Mouse (Mus musculus) cerebellum, postnatal 25 days (tissue): Measurements from ENCODE around the gene Phb.

ENCODE experiments used
- DNase-seq, 2 experiments: peaks; one replicate each; pipeline ENCODE4 v3.0.0; 2021; ENCODE audit warnings: mixed read lengths in 2 of 2

Gene Phb

GRCm38 (mm10) chr11:95666529-95667149, at the start of gene Phb:
Phb (plus strand) TSS chr11:95666957.
- DNase-seq: peak; percentile 86 to 92

- DNase-seq: peak; percentile 37 to 53
Measured at GRCm38 (mm10) chr11:95617785-95618465, 48.8 kb upstream of the Phb start.

- no peak for DNase-seq
Measured at GRCm38 (mm10) chr11:95619081-95619480, 47.7 kb upstream of the Phb start.

GRCm38 (mm10) chr11:95619886-95620444, 46.8 kb upstream of the Phb start:
- no peak for DNase-seq

GRCm38 (mm10) chr11:95621010-95621409, 45.7 kb upstream of the Phb start:
- DNase-seq: no peak

- no peak for DNase-seq
Measured at GRCm38 (mm10) chr11:95621541-95622130, 45.1 kb upstream of the Phb start.

- no peak for DNase-seq
Measured at GRCm38 (mm10) chr11:95622426-95622825, 44.3 kb upstream of the Phb start.

- DNase-seq: no peak
Measured at GRCm38 (mm10) chr11:95630558-95630957, 36.2 kb upstream of the Phb start.

- DNase-seq: no peak
Measured at GRCm38 (mm10) chr11:95631301-95631700, 35.5 kb upstream of the Phb start.

GRCm38 (mm10) chr11:95632474-95632873, 34.3 kb upstream of the Phb start:
- DNase-seq: no peak

GRCm38 (mm10) chr11:95633512-95634000, 33.2 kb upstream of the Phb start:
- no peak for DNase-seq

- no peak for DNase-seq
Measured at GRCm38 (mm10) chr11:95635030-95635429, 31.7 kb upstream of the Phb start.

- DNase-seq: no peak
Measured at GRCm38 (mm10) chr11:95640751-95641150, 26.0 kb upstream of the Phb start.

GRCm38 (mm10) chr11:95642534-95643280, 24.1 kb upstream of the Phb start:
- DNase-seq: peak; percentile 26 to 56

GRCm38 (mm10) chr11:95643856-95644255, 22.9 kb upstream of the Phb start:
- DNase-seq: no peak

- no peak for DNase-seq
Measured at GRCm38 (mm10) chr11:95644381-95644780, 22.4 kb upstream of the Phb start.

GRCm38 (mm10) chr11:95645397-95646153, 21.2 kb upstream of the Phb start:
- DNase-seq: no peak

- DNase-seq: no peak
Measured at GRCm38 (mm10) chr11:95646154-95646490, 20.6 kb upstream of the Phb start.

GRCm38 (mm10) chr11:95647791-95648190, 19.0 kb upstream of the Phb start:
- no peak for DNase-seq

- peak; percentile 73 to 84 for DNase-seq
Measured at GRCm38 (mm10) chr11:95648827-95649226, 17.9 kb upstream of the Phb start.

GRCm38 (mm10) chr11:95649560-95649959, 17.2 kb upstream of the Phb start:
- DNase-seq: no peak

- DNase-seq: no peak
Measured at GRCm38 (mm10) chr11:95650001-95650400, 16.8 kb upstream of the Phb start.
